Mouse (Mus musculus) ES-E14 (cell line): ENCODE data around the gene P3h2. TPM values are rescaled to one million over a fixed set of nuclear protein-coding genes. Genes with fewer than 3 reads are reported as not detected.

Experiments used
- DNase-seq: peaks from one replicate; pipeline ENCODE4 v3.0.0-alpha.2; 2013; ENCODE audit warnings: low read depth, low spot score
- H3K27ac ChIP-seq: 2 replicates; pipeline ENCODE4 v1.5.1; 2012; ENCODE audit warnings: low read depth, mild to moderate bottlenecking, low read length, moderate library complexity, mixed read lengths; ENCODE audit not compliant: poor library complexity, insufficient read depth, severe bottlenecking
- H3K36me3 ChIP-seq: 2 replicates; pipeline ENCODE4 v1.6.1; 2012; ENCODE audit warnings: mild to moderate bottlenecking, low read length, moderate library complexity, mixed read lengths; ENCODE audit not compliant: control insufficient read depth, poor library complexity, insufficient read depth, severe bottlenecking
- H3K4me1 ChIP-seq, 2 experiments: fragments of 150-350 bp in 1 of 2; sonication (generic) in 1 of 2; 2 replicates each; pipeline ENCODE4 v1.6.1; 2012; ENCODE audit warnings: low read length in 2 of 2, mild to moderate bottlenecking in 1 of 2, mixed read lengths in 1 of 2; ENCODE audit not compliant: control insufficient read depth in 2 of 2, insufficient read depth in 2 of 2, poor library complexity in 1 of 2
- H3K4me3 ChIP-seq, 2 experiments: fragments of 150-350 bp in 1 of 2; sonication (generic) in 1 of 2; 2 replicates each; pipeline ENCODE4 v1.5.1; 2012; ENCODE audit warnings: low read length in 2 of 2, low read depth in 1 of 2, mild to moderate bottlenecking in 1 of 2, mixed read lengths in 1 of 2; ENCODE audit not compliant: insufficient read depth in 1 of 2, poor library complexity in 1 of 2, severe bottlenecking in 1 of 2
- H3K9ac ChIP-seq: 2 replicates; pipeline ENCODE4 v1.6.1; 2012; ENCODE audit warnings: low read depth, mild to moderate bottlenecking, low read length, mixed read lengths; ENCODE audit not compliant: poor library complexity, insufficient read depth, severe bottlenecking
- H3K9me3 ChIP-seq: fragments of 150-350 bp; sonication (generic); 2 replicates; pipeline ENCODE4 v1.6.1; 2012; ENCODE audit warnings: low read depth, mild to moderate bottlenecking, low read length; ENCODE audit not compliant: control insufficient read depth, insufficient read depth
- CHD2 ChIP-seq: IDR thresholded peaks from 2 replicates; pipeline ENCODE4 v1.6.1; 2014; ENCODE audit warnings: mild to moderate bottlenecking, low read depth, low read length, inconsistent platforms
- HCFC1 ChIP-seq: IDR thresholded peaks from 2 replicates; pipeline ENCODE4 v1.6.1; 2012; ENCODE audit warnings: low read length, inconsistent platforms, borderline replicate concordance; ENCODE audit not compliant: insufficient read depth
- MAFK ChIP-seq: IDR thresholded peaks from 2 replicates; pipeline ENCODE4 v1.6.1; 2014; ENCODE audit warnings: mild to moderate bottlenecking, low read depth, low read length, inconsistent platforms; ENCODE audit not compliant: insufficient read depth
- ZC3H11A ChIP-seq: IDR thresholded peaks from 2 replicates; pipeline ENCODE4 v1.6.1; 2012; ENCODE audit warnings: low read depth, mild to moderate bottlenecking, inconsistent platforms, low read length, borderline replicate concordance
- ZNF384 ChIP-seq: IDR thresholded peaks from 2 replicates; pipeline ENCODE4 v1.6.1; 2012; ENCODE audit warnings: low read depth, low read length, inconsistent platforms
- in situ Hi-C, 2 experiments: fragments of 600-800 bp; cut with MboI; formaldehyde crosslinking; loops; one replicate each; pipeline ENCODE4 v1.15.1; 2025; ENCODE audit warnings: low sequenced_read_pairs in 2 of 2, inconsistent platforms in 1 of 2; ENCODE audit not compliant: unreplicated experiment in 2 of 2
- total RNA-seq: library from RNA; depleted of rRNA; stranded (reverse); fragments of 300-350 nt; gene quantifications from 2 replicates; pipeline ENCODE4 v1.2.3, GENCODE M21; 2012

P3h2 gene
- total RNA-seq, 1 experiment: 2.4 TPM

- Histone ChIP-seq H3K4me1 (no peaks in the 10 kb centered on the region), H3K9me3 (no peaks in the 10 kb centered on the region), H3K4me3 (no peak overlapping the region), H3K27ac (no peak overlapping the region), H3K9ac (no peak overlapping the region), H3K36me3 (no peaks in the 10 kb centered on the region)
- no peak for TF ChIP-seq HCFC1
- TF ChIP-seq MAFK: no peak
- no peak for TF ChIP-seq ZC3H11A
- TF ChIP-seq ZNF384: no peak
- TF ChIP-seq CHD2: no peak
- DNase-seq: no peak
- in situ Hi-C loops: no loop called here
These were observed 163.3 kb downstream of the P3h2 start for GRCm38 (mm10) chr16:25942261-25942660.

- H3K4me1 ChIP-seq: no peaks in the 10 kb centered on the region
- no peaks in the 10 kb centered on the region for H3K9me3 ChIP-seq
- no peak overlapping the region for H3K27ac ChIP-seq
- no peak overlapping the region for H3K9ac ChIP-seq
- H3K36me3 ChIP-seq: no peaks in the 10 kb centered on the region
- no peak overlapping the region for H3K4me3 ChIP-seq
- no peak for DNase-seq
- in situ Hi-C loops: no loop called here
- TF ChIP-seq ZC3H11A (no peak), HCFC1 (no peak), CHD2 (no peak), MAFK (no peak), ZNF384 (no peak)
These were observed 171.4 kb downstream of the P3h2 start for GRCm38 (mm10) chr16:25934181-25934580.

GRCm38 (mm10) chr16:25912185-25912584 is 193.4 kb downstream of the P3h2 start:
- Histone ChIP-seq H3K36me3 (no peaks in the 10 kb centered on the region), H3K27ac (no peak overlapping the region), H3K4me3 (no peak overlapping the region), H3K4me1 (no peaks in the 10 kb centered on the region), H3K9ac (no peak overlapping the region), H3K9me3 (no peaks in the 10 kb centered on the region)
- no peak for DNase-seq
- no peak for TF ChIP-seq HCFC1
- no peak for TF ChIP-seq CHD2
- no peak for TF ChIP-seq ZNF384
- TF ChIP-seq MAFK: no peak
- no peak for TF ChIP-seq ZC3H11A
- in situ Hi-C loops: no loop called here
